Mouse (Mus musculus) v-Abl transformed pro-B cells (cell line): ENCODE data around the gene Suz12.

ENCODE experiments used
- in situ Hi-C, 2 experiments: fragments of 400-800 bp; cut with MboI; formaldehyde crosslinking; loops; one replicate each; pipeline ENCODE4 v1.15.1; 2025; ENCODE audit not compliant: unreplicated experiment in 2 of 2

Gene Suz12

GRCm38 (mm10) chr11:80071039-80071438 lies 78.1 kb downstream of the Suz12 start:
- in situ Hi-C loops: loop anchor here in 1 of 2 experiments (10.0 kb wide), 1 partner anchor 546 kb away; the partner anchor contains the start of gene Evi2b

DNA sequence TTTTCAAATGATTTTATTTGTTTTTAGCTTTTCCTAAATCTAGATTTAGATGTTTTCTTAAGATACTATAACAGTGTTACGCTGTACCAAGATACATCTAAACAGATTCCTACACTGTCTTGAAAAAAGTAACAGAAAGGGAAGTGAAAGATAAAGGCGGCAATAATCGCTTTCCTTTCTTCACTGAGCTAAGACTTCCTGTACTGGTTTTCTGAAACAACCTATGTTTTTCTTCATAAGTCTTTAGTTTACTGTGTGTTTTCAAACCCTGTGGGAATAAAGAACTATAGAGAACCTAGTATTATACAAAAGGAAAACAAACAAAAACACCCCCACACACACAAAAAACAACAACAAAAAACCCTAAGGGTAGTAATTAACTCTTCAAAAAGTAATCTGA lies 79.5 kb downstream of the Suz12 start:
- in situ Hi-C loops: loop anchor here in 1 of 2 experiments (10.0 kb wide), 1 partner anchor 548 kb away; the partner anchor contains the start of gene Evi2b

GRCm38 (mm10) chr11:80075608-80076277 lies 82.8 kb downstream of the Suz12 start:
- in situ Hi-C loops: loop anchor here in 1 of 2 experiments (10.0 to 25.0 kb wide), 2 partner anchors 551 to 1063 kb away; partner anchors contain the start of gene Evi2b

- in situ Hi-C loops: loop anchor here in 1 of 2 experiments (10.0 to 25.0 kb wide), 2 partner anchors 553 to 1066 kb away; partner anchors contain the start of gene Evi2b
Measured at GRCm38 (mm10) chr11:80077784-80078545, 85.1 kb downstream of the Suz12 start.

DNA sequence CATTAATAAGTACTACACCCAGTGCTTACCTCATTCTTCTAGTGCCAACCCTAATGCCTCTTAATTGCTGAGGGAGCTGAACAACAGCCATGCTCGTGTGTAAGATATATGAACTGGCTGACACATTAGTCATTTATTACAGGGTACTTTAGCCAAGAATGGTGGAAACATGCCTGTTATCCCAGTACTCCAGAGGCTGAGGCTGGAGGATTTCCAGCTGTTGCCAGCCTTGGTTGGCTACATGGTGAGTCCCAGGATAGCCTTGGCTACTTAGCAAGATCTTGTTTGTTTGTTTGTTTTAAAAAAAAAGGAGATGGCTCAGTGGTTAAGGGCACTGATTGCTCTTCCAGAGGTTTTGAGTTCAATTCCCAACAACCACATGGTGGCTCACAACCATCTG lies 85.9 kb downstream of the Suz12 start:
- in situ Hi-C loops: loop anchor here in 1 of 2 experiments (10.0 to 25.0 kb wide), 2 partner anchors 554 to 1067 kb away; partner anchors contain the start of gene Evi2b

- in situ Hi-C loops: loop anchor here in 1 of 2 experiments (10.0 to 25.0 kb wide), 2 partner anchors 555 to 1067 kb away; partner anchors contain the start of gene Evi2b
Measured at GRCm38 (mm10) chr11:80079751-80080150, 86.8 kb downstream of the Suz12 start.

DNA sequence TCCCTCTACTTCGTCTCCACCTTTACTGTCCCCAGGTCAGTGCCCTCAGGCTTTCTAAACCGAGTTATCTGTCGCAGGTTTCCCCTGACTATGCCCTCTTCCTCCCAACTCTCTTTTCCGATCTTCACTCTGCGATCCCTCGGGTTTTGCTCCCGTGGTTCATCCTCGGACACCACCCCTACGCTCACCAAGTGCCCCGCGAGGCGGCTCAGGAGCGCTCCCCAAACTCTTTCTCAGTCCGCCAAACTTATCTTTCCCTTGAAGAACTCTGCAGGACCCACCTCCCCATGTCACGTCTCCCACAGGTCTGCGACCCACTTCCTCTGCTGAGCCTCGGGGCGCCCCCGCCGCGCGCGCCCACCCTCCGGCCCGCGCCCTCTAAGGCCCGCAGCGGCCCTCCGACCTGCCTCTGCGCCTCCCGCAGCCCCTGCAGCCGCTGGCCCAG lies 87.5 kb downstream of the Suz12 start:
- in situ Hi-C loops: loop anchor here in 1 of 2 experiments (25.0 kb wide), 1 partner anchor 1068 kb away; no protein-coding TSS in a partner anchor

DNA sequence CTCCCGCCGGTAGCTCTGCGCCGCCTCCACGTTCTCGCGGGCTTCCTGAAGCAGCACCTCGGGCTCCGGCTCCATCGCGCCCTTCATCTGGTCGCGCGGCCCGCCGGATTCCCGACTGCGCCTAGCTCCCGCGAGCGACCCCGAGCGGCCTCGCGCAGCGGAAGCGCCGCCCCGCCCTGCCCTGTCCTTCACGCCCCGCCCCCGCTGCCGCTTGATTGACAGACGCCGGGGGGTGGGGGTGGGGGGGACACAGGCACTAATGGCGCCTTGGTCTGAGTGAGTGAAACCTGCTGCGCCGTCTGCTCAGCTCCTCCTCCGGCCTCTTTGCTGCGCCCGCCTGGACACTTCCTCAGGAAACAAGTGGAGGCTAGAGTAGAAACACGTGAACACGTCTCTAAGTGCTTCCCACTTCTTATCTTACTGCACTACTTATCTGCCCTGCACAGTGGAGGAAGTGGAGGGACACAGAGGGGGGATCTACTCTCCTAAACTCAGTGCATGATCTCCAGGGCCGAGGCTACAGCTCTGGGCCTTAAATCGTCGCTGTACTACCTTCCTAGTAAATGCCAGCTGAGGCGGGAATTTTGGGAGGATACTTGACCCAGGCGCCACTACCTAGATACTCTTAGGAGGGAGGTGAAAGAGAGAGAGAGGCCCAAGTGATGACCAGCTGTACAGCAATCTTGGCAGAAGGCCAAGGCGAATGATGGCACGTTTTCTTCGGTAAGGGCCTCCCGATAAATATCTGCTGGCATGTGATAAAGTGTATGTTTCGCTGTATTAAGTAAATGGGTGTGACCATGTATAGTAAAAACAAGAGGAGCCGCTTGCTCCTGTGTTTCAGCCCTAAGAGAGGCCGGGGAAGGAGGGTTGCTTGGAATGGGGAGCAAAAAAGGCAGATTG lies 88.2 kb downstream of the Suz12 start, which contains the start of gene Crlf3:
Gene Crlf3, minus strand, starts transcription at position 166 of the 903 bp plus-strand sequence.
- in situ Hi-C loops: loop anchor here in 1 of 2 experiments (25.0 kb wide), 1 partner anchor 1069 kb away; no protein-coding TSS in a partner anchor

DNA sequence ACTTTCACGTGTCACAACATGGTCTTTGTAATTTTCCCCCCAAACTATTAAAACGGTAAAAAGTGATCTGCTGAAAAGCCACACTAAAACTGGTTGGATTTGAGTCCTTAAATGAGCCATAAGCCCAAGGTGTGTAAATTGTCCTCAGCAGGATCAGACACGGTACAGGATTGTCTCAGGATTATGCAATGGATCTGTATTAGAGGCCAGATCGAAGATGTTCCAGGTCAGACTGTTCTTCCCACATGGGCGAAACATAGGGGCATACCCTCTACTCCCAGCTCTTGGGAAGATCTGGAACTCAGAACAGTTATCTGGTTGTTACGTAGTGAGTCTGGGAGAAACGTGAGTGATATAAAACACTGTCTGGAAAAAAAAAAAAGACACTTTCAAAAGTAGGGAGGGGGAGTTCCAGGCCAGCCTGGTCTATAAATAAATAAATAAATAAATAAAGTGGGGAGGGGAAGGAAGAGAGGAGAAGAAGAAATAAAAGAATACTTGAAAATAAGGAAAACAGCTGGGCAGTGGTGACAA lies 88.9 kb downstream of the Suz12 start:
- in situ Hi-C loops: loop anchor here in 1 of 2 experiments (25.0 kb wide), 1 partner anchor 1070 kb away; no protein-coding TSS in a partner anchor
